Mouse (Mus musculus): ENCODE measurements around the gene Gpa33. TPM values are rescaled to one million over a fixed set of nuclear protein-coding genes. Genes with fewer than 3 reads are reported as not detected.
A peak's percentile ranks its signal among the peaks of the same experiment; 100 is the strongest.

Gene Gpa33
- 0.06 TPM in 1 of 2 replicates, not detected in the other for polyA plus RNA-seq (2012; rRNA removed)

DNA sequence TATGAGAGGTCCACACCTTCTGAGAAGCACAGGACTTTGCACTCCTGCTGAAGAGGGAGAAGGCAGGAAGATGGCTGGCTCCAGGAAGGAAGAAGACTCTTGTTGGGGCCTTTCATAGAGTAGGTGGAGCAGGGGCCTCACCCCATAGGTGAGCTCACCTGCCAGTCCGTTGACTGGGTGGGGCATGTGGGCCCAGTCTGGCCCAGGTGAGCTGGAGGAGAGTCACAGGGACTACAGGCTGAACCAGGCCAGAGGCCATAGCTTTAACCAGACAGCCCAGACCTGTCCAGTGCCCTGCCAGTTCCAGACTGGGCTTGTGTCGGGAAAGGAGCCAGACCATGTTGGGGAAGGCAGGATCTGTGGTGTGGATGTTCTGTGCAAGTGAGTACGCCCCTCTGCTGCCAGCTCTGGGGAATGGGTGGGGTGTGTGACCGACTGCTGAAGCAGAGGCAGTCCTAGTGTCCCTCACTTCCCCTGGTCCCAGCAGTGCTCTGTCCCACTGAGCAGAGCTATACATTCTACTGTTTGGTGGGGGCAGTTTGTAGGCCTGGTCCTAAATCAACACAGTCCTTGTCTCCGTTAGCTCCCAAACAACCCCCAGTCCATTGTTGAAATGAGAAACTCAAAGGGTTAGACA, at the start of gene Gpa33:
Gpa33 (plus strand) TSS at position 15 of the 637 bp plus-strand sequence.
- no peak for DNase-seq (ENCODE audit: extremely low spot score in 1 of 2, low spot score in 1 of 2)

DNA sequence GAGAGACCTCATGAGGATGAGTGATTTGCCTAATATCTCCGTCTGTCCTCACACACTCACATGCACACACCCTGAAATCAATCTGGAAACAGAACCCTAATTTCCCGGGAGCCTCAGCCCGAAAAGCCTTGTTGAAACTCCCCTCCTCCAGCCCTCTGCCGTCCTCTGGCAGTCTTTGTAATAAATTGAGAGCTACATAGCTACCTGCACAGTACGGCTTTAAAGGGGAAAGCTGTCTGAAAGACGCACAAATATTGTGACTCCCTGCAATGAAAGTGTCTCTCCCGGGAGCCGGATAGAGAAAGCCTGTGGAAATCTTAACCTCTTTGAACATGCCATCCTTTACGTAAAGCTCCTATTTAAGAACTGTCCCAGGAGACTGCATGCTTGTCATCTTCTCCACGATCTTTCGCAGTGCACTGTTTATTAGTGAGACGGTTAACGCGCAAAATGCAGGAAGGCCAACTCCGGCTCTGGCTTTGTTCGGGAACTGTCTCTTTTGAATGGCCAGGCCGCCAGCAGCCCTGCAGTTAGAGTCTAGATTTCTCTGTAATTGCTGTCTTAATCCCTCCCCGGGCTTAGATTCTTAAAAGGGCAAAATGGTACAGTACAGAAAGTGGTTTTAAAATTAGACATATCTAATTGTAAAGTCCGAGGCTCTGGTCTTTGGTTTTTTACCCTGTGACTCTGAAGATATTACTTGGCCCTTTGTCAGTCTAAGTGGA, 41.4 kb upstream of the Gpa33 start:
- no peak for DNase-seq (ENCODE audit: extremely low spot score in 1 of 2, low spot score in 1 of 2)

DNA sequence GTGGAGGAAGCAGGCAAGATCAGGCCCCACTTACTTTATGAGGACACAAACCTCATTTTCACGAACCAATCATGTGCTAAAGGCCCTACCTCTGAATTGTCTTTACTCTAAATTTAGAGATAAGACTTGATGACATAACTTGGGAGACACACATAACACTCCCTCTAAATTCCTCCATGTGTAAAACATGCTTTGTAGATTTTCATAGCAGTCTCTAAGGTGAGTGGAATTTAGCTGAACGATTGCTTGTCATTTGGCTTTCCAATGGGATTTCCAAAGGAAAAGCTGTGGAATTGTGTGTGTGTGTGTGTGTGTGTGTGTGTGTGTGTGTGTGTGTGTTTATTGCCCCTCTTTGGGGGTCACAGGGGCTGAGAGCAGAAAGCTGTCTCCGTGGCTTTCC, 40.7 kb upstream of the Gpa33 start:
- DNase-seq (ENCODE audit: extremely low spot score in 1 of 2, low spot score in 1 of 2) = no peak

DNA sequence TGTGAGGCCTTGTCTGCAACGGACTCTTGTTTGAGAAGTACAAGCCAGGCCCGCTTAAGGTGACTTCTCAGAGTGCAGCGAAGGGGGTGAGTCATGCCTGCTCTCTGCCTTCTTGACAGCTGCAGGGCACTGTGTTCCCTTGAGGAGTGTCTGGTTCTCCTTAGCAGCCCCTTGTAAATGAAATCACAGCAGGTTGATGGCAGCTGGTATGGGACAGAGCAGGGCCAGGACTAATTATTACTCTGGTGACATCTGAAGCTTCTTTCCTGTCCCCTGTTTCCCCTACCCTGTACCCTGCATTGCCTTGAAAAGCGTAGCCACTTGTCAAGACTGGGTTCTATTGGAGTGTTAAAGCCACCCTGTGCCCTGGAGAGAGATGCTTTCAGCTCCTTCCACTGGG, 40.3 kb upstream of the Gpa33 start:
- no peak for DNase-seq (ENCODE audit: extremely low spot score in 1 of 2, low spot score in 1 of 2)

DNA sequence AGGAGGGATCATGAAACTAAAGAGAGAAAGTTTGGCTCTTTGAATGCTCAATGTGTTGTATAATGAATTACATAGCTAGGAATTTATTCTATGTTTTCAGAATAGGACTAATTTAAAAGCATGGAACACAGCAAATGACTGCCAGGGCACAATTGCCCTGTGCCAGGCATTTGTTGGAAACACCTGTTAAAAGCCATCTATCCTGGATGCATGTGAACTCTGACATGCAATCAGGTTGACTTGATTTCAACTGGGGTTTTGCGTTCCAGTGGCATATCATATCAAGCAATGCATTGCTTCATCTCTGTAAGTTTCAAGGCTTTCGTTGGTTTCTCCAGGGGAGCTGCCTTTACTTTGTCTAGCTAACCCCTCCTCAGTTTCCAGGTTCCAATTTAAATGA, 39.7 kb upstream of the Gpa33 start:
- no peak for DNase-seq (ENCODE audit: extremely low spot score in 1 of 2, low spot score in 1 of 2)

DNA sequence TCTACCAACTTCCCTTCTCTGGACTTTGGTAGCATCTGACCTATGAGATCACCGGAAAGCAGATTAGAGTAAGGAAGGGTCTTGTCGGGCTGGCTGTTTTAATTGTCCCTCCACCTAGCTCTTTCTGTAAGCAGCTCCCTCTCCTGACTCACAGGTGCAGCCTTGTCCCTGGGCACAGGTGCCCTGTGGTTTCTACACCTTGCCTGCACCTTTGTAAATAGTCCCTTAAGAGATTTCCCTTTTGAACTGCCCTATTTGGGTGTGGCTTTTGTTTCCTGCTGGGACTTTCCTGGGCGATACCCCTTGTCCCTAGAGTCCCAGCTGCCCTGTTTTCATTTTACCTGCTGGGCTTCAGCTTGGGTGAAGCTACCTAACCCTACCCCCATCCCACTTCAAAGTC, 35.6 kb upstream of the Gpa33 start:
- DNase-seq (ENCODE audit: extremely low spot score in 1 of 2, low spot score in 1 of 2) = no peak

DNA sequence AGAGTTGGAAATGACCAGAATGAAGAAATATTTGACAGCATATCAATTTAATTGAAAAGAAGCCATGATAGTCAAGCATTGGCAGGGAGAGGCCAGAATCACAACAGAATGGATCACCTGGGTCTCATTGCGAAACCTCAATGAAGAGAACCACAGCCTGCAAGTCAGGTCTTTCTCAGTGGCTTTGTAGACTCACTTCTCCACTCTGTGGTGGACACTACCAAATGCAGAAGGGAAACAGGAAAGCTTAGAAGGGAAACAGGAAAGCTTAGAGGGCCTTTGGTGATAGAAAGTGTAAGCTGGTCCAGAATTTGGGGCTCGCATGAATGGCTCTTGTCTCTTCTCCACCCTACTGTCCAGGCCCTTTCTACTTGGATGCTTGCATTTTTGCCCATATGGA, 31.9 kb upstream of the Gpa33 start:
- DNase-seq (ENCODE audit: extremely low spot score in 1 of 2, low spot score in 1 of 2) = no peak

DNA sequence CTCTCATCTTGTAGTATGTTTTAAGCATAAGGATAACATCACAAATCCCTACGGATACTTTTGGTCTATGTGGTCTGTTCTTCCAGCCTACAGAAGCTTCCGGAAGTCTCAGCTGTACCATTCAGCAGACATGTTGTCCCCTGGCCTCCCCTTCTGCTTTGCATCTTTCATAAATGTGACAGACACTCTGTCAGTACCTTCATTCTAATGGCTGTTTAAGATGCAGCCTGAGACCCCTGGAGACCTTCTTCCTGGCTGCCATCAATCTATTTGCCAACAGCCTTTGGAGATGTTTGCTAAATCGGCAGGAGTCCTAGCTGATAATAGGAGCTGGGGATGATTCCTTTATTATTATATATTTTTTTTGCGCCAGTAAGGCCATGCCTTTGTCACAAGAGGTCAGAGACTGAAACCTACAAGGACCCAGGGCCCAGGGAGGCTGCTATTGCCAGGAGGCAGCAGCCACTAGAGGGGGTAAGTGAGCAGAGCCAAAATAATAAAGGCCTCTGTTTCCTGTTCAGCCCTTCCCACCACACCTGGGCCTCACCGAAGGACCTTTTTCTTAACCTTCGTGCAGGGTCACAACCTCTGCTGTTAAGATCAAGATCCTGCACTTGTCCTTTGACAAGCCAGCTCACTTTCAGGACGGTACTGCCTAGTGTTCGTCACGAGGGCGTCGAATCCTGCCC, 27.0 kb upstream of the Gpa33 start:
- DNase-seq (ENCODE audit: extremely low spot score in 1 of 2, low spot score in 1 of 2) = no peak

DNA sequence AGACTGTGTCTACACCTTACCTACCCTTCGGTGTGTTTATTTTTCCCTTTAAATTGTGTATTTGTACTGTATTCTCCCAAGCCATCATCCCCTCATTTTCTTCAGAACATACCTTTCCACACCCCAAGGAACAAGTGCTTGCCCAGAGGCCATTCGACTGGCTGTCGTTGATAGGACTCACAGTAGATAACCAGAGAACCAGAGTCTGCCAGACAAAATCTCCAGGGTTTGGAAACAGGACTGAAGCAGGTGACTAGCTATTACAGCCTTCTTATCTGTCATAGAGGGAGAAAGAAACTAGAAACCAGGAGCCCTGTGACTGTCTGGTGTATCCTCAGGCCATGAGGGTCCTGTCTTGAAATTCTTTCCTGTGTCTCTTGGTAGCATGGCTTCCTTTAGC, 25.2 kb upstream of the Gpa33 start:
- no peak for DNase-seq (ENCODE audit: extremely low spot score in 1 of 2, low spot score in 1 of 2)

DNA sequence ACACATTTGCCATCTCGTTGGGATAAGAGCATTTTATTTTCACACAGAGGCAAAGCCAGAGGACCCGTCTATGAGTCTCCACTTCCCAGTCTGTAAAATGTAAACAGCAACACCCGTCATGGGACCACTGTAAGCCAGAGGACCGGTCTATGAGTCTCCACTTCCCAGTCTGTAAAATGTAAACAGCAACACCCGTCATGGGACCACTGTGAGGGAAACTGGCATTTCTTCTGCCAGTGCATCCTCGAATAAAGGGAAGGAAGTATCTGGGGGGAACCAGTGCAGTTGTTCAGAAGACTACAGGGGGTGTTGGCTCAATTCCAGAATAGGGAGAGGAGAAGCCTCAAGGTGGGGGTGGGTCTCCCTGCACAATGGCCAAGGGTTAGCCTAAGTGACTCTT, 24.6 kb upstream of the Gpa33 start:
- DNase-seq (ENCODE audit: extremely low spot score in 1 of 2, low spot score in 1 of 2) = peak in 1 of 2 experiments; percentile 4

DNA sequence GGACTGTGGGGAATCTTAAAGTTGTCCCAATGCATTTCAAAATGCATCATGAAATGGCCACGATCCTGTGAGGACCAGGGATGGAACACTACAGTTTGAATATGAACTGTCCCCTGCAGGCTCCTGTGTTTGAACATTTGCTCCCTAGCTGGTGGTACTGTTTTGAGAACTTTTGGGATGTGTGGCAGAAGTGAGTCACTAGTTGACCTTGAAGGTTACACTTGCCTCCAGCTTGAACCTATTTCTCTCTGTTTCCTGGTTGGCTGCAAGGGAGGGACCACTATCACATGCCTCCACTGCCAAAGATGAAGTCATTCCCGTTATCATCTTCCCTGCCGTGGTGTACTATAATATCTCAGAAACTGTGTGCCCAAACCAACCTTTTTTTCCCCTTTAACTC, 15.1 kb upstream of the Gpa33 start:
- DNase-seq (ENCODE audit: extremely low spot score in 1 of 2, low spot score in 1 of 2) = no peak

DNA sequence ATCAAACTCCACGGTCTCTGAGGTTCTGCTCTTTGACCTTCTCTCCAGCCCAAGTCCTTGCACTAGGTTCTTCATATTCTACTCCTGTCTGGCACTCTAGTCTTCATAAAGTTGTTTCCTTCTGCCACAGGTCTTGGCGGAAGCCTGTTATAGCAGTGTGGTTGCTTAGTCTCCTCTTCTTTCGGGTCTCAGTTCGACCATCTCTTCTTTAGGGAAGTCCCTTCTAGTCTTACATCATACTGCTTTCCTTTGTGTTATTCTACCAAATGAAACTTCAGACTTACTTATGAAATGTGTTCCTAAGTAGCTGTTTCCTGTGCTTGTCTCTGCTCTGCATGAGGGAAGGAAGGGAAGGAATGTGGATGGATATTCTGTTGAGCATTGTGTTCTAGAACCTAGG, 14.3 kb upstream of the Gpa33 start:
- no peak for DNase-seq (ENCODE audit: extremely low spot score in 1 of 2, low spot score in 1 of 2)

DNA sequence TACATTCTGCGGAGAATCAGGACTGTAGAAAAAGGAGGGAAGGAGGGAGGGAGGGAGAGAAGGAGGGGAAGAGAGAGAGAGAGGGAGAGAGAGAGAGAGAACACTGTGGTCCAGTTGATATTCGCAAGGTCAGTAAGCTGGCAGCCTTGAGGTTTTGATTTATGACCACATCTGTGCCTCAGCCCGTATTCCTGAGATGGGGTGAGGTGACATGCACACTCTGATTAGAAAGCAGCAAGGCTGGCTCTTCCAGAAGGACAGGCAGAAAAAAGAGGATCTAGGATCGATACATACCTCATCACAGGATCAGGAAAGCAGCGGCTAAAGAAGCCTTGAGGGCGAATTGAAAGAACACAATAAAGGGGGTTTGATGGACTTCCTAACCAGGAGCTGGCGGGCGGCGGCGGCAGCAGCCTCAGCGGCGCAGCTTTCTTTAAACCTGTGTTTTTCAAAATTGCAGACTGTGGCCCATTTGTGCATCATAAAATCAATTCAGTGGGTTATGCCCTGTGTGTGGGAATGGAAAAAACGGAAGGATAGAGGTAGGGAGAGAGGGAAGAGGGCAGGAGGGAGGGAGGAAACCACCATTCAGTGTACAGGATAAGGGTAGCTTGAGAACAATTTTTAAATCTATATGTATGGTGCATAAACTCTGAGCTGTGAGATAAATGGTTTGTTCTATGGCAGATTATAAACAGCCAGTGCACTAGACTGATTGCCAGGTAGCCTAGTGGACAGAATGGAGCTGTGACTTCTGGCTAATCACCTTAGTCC, 12.0 kb upstream of the Gpa33 start:
- DNase-seq (ENCODE audit: extremely low spot score in 1 of 2, low spot score in 1 of 2) = no peak

DNA sequence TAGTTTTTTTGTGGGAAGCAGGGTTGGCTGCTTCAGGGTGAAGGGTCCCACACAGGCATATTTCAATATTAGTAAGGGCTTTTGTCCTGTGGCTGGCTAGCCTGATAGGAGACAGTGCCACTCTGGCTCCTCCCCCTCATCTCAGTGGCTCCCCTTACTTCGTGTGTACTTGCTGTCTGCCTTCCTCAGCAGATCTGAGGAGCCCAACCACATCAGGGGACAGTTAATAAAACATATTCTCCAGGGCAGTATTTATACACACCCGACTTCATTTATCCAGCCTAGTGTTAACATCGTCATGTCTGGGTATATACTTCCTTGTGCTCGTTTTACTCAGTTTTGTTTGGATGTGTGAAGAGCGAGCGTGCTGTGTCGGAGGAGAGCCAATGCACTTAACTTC, 7.9 kb upstream of the Gpa33 start:
- DNase-seq (ENCODE audit: extremely low spot score in 1 of 2, low spot score in 1 of 2) = no peak

DNA sequence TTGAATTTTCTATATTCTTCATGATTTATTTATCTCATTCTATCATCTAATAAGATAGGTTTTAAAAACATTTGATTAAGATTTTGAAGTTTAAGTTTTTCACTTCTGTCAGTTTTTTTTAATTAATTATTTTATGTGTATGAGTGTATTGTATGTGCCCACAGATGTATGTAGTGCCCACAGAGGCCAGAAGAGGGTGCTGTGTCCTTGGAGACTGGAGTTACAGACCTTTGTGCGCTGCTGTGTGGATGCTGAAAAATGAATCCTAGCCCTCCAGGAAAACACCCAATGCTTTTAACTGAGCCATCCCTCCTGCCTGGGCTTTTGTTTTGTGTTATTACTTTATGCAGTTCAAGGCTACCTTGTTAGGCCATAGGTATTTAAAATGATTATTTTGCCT, 7.0 kb upstream of the Gpa33 start:
- no peak for DNase-seq (ENCODE audit: extremely low spot score in 1 of 2, low spot score in 1 of 2)

DNA sequence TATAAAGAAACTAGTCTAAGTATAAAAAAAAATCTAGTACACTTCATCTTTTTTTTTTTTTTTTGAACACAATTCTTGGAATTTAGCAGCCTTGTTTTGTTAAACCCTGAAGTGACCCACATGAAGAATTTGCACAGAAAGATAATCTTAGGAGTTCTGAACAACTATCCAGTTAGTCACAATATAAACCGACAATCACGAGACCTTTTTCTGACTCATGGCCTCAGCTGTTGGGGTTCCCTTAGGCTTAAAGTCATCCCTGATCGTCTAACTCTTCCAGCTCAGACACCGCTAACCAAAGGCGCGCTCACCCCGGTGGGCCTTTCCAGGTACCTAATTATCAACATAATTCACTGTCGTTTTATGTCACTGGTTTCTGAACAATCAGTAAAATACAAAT, 6.3 kb upstream of the Gpa33 start:
- DNase-seq (ENCODE audit: extremely low spot score in 1 of 2, low spot score in 1 of 2) = no peak

DNA sequence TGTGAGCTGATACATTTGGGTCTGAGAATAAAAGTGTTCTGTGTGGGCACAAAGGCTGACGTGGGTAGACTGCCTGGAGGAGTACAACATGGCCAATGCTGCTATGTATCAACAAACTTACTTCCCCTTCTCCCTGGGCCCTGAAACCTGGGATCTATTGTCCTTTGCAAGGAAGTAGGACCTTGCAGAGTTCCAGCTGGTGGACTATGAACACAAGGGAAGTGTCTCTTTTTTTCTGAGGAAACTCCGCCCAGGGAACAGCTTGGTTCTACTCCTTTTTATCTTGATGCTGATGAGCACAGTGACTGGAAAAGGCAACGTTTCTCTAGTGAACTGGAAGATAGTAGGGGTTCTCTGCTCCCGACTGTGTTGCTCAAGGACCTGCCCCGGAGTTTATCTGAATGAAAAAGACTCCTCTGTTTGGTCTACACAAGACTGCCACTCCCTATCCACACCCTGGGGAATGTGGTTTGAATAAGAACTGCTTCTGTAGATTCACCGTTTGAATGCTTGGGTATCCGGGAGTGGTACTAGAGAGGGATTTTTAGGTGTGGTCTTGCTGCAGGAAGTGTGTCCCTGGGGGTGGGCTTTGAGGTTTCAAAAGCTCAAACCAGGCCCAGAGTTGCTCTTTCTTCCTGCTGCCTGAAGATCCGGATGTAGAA, 5.0 kb upstream of the Gpa33 start:
- no peak for DNase-seq (ENCODE audit: extremely low spot score in 1 of 2, low spot score in 1 of 2)

DNA sequence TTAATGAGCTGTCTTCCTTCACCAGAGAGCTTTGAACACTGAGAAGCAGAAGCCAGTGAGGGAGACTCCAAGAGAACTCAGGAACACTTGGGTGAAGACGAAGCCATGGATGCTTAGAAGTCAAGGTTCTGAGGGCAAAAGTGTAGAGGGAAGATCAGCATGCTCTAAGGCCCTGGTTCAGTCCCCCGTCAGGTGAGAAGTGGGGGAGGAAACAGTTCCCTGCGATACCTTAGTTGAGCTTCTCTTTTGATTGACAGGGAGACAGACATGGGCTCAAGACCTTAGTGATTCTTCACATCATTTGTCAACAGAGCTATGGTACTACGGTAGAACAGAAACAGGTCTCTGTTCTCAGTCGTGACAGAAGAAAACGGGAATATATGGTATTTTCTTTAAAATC, 3.7 kb upstream of the Gpa33 start:
- no peak for DNase-seq (ENCODE audit: extremely low spot score in 1 of 2, low spot score in 1 of 2)

DNA sequence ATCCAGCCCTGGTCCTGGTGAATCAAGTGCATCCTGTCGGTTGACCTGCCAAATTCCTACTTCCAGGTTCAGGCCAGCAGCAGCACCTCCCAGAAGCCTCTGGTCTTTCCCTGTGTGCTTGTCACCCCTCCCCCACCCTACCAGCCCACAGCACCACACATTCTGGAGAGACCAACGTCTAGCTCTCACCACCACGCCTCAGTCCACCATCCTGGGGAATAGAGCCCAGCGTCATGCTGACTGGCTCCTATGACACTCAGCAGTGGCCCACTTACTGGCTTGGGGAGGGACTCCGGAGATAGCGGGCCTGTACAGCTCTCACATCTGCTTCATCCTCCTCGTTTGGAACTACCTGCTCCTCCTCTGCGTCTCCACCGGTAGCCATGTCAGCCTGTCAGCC, 3.2 kb upstream of the Gpa33 start:
- DNase-seq (ENCODE audit: extremely low spot score in 1 of 2, low spot score in 1 of 2) = no peak

DNA sequence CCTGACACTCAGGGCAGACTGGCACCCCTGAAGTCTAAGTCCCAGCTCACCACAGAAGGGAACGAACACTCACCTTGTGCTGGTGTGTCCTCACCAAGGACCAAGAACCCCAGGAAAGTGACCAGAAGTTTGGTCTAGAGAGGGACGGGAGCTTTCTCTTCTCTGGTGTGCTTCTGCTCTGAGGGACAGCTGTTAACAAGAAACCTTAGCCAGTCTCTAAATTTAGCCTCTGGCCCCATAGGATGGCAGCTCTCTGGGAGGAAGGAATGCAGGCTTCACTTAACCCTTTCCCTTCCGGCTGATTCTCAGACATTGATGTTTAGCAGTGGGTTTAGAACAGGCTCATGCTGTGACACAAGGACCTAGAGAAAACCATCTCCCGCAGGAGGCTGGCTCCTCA, 2.3 kb upstream of the Gpa33 start, which contains the start of gene Dusp27:
Dusp27 (minus strand) TSS at position 204 of the 400 bp plus-strand sequence.
- DNase-seq (ENCODE audit: extremely low spot score in 1 of 2, low spot score in 1 of 2) = no peak

DNA sequence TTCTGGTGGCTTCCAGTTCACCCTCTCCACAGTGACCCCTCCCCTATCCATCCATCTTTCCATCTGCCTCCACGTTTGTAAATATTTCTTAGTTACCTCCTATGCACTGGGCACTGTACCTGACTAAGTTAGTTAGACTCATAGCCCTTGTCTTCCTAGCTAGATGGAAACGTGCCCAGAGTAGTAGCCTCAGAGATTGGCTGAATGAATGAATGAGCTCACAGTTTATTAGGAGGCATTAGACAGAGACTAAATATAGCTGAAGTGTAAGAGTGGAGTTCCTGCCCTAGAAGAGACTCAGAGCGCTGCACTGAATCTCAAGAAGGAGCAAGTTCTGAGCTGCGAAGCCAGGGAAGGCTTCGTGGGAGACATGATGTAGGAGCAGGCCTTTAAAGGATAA, 1.5 kb upstream of the Gpa33 start:
- no peak for DNase-seq (ENCODE audit: extremely low spot score in 1 of 2, low spot score in 1 of 2)
